Mouse (Mus musculus) C2C12 (cell line): ENCODE measurements at regions not wholly inside any gene's neighbourhood (a gene's known extent, or its start where the extent isn't known, plus 50 kb on each side); places are given as distances from the start of the nearest gene placed in this dataset.

Experiments
- CTCF ChIP-seq: IDR thresholded peaks from one replicate; pipeline ENCODE4 v1.5.1; 2011; ENCODE audit not compliant: control insufficient read depth, insufficient read depth, insufficient read length
- MAX ChIP-seq: IDR thresholded peaks from one replicate; pipeline ENCODE4 v1.6.1; 2011; ENCODE audit warnings: mild to moderate bottlenecking, control low read depth
- MYOD1 ChIP-seq: IDR thresholded peaks from one replicate; pipeline ENCODE4 v1.6.1; 2011; ENCODE audit warnings: low read depth; ENCODE audit not compliant: control insufficient read depth, insufficient read length
- USF1 ChIP-seq: IDR thresholded peaks from one replicate; pipeline ENCODE4 v1.6.1; 2011; ENCODE audit warnings: low read depth, mild to moderate bottlenecking, control low read depth, moderate library complexity

GRCm38 (mm10) chrX:11437151-11437944 lies 109.7 kb downstream of the H2al1j start:
- TF ChIP-seq CTCF = no peak
- no peak for TF ChIP-seq USF1
- no peak for TF ChIP-seq MYOD1
- no peak for TF ChIP-seq MAX
